Mouse (Mus musculus): ENCODE results near the gene Jag2.
A peak's percentile ranks its signal among the peaks of the same experiment; 100 is the strongest.

The Jag2 gene

GRCm38 (mm10) chr12:112940710-112941109 lies 11.1 kb upstream of the Jag2 start:
- DNase-seq: no peak

DNA sequence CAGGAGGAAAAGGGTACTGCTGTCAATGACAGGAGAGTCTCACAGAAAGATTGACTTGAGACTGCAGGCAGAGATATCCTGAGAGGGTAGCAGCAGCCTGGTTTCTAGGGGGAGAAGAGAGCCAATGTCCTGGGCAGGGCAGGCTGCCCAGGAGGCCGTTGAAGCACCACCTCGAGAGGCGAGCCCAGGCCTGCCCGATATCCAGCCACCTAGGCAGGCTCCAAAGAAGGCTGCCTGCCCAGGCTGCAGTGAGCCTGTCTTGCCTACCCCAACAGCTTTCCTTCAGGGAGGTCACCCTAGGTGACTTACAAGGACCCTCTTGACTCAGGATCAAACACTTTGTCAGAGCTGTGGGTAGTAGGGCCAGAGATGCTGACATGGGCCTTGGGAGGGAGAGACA lies 10.7 kb upstream of the Jag2 start:
- DNase-seq: no peak

DNA sequence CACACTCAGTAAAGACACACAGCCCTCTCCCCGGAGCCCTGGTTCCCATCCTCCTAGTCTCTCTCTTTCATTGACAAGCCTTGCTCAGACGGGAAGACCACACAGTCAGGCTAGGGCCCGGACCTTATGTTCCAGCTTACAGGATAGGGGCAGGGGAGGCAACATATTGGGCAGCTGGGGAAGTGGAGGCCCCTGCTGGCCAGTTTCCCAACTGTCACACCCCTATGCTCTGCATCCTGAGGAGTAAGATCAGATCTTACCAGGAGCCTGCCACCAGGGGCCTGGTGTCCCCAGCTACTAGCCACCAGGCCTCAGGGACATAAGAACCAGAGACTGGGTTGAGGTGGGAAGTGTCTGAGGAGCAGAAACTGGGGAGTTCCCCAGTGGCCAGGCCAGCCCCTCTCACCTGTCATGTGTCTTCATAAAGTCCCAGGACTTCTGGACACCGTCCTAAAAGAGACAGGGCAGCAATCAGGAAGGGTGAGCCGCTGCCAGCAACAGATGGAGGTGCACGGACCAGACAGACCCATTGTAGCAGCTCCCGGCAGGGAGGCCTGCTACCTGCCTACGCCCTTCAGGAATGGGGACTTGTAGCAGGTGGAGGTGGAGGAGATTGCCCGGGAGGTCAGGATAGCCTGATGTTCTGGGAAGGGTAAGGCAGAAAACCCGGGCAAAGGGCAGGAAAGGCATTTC lies 9.4 kb upstream of the Jag2 start:
- no peak for DNase-seq

GRCm38 (mm10) chr12:112938366-112938765 lies 8.8 kb upstream of the Jag2 start:
- DNase-seq: no peak

GRCm38 (mm10) chr12:112937906-112938305 lies 8.3 kb upstream of the Jag2 start:
- DNase-seq: peak; percentile 50

GRCm38 (mm10) chr12:112932647-112933046 lies 3.1 kb upstream of the Jag2 start:
- no peak for DNase-seq

GRCm38 (mm10) chr12:112928401-112929241 lies 955 bp downstream of the Jag2 start:
- peak; percentile 78 for DNase-seq

DNA sequence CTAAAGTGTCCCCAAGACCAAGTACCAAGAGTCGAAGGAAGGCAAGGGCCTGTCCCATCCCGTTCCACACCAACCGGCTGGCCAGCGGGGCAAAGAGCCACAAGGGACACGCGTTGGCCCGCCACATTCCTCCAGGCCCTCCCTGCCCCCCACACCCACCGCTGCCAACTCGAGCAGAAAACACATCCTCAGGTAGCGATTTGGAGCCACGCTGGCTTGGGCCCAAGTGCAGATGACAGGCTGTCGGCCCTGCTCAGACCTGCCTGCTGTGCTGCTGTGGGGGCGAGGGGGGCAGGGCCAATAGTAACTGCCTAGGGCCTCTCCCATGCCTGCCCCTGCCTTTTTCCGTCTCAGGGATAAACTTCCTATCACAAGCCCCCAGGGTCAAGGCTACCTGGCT lies 2.3 kb downstream of the Jag2 start:
- no peak for DNase-seq

DNA sequence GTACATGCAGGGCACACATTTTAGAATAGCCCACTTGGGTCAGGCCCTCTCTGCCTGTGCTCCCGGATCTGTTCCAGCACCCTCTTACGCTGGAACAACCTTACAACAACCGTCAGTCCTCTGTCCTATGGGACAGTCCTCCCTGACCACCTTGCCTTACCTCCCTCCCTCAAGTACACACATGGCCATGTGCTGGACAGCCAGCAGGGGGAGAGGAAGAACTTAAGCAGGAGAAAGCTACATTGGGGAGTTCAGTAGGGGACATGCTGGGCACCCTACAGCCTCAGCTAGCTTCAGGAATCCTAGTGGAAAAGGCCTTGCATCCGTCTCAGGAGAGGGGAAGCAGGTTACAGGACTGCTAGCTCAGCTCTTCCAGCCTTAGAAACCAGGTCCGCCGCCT lies 3.6 kb downstream of the Jag2 start:
- DNase-seq: no peak

DNA sequence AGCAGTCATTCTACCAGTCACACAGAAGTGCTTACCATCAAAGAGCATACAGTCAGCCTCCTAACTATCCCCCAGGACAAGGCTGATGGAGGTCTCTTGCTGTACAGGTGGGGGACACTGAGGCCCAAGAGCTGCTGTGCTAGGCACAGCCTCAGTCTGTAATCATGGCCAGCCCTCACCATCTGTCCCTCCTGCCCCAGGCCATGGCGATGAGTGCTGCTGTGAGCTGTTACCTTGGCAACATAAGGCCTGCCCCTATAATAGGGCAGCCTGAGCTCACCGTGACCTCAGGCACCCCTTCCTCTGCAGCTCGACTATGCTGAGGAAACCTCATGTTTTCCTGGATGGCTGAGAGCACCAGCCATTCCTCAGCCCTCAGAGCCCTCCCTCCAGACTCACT lies 7.0 kb downstream of the Jag2 start:
- DNase-seq: no peak

DNA sequence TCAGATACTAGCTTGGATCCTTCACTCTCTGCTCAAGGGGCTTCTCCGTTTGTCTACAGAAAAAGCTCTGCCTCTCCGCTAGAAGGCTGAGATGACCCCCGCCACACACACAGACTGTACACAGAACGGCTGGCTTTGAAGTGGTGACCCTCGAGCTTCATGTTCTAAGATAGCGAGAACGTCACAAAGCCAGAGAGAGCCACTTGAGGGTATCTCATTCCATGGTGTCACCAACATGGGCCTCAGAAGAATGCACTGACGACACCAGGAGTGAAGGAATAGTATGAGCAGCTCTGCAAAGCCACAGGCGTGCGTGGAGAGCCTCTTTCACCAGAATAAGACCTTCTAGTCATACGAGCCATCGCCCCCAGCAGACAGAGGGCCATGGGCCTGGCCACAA lies 8.1 kb downstream of the Jag2 start:
- DNase-seq: no peak

DNA sequence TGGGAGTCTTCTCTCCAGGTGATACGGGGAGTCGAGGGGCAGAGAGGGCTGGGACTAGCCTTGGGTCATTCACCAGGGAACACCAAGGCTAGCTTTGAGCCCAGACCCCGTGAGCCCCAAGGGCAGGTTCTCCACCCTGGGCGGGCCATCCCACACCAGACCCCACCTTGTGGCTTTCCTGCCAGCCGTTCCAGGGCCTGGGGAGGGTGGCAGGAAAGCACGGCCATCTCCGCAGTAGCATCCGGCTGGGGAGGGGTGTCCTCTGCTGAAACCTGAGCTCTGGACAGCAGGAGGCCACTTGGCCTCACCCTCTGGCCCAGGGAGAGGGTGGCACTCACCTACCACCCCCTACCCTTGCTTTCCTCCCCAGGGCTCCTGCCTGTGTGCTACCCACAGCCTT lies 11.7 kb downstream of the Jag2 start:
- DNase-seq: no peak

DNA sequence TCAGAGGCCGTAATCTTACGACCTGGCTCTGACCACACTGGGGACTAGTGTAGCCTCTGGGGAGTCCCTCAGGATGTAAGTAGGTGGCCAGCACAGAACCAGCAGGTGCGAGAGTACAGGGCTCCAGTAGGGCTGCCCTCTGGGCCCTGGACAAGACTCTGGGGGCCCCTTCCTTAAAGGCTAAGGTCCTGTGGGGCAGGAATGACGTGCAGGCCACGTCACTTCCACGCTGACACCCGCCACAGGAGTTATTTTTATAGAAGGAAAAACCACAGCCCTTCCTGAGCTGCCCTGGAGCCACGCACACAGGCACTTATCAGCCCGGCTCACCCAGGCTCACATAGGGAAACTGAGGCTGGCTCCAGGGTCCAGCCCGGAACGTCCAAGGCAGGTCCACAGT lies 12.1 kb downstream of the Jag2 start:
- no peak for DNase-seq

DNA sequence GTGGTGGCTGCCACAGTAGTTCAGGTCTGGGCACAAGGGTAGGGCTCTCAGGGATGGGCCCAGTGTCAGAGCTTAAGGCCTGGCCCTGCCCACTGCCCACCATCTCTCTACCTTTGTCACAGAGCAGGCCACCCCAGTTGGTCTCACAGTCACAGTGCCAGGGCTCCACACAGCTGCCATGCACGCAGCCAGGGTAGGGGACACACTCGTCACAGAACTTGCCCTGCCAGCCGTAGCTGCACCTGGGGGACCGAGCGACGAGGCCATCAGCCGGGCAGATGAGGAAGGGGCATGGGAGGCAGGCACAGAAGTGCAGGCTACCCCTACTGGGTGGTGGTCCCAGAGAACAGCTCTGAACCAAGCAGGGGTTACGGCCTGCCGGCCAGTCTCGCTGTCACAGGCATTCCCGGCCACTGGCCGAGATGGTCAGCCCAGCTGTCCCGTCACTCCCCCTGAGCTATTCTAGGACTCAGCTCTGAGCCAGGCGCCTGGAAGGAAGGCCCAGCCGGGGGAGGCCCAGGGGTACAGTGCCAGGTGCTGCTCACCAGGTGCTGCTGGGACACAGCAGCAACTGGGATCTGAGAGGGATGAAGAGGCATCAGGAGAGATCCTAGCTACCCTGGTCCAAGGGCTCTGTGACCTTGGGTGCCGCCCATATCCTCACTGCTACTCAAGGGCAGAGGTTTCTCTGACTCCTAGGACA lies 12.7 kb downstream of the Jag2 start:
- no peak for DNase-seq

DNA sequence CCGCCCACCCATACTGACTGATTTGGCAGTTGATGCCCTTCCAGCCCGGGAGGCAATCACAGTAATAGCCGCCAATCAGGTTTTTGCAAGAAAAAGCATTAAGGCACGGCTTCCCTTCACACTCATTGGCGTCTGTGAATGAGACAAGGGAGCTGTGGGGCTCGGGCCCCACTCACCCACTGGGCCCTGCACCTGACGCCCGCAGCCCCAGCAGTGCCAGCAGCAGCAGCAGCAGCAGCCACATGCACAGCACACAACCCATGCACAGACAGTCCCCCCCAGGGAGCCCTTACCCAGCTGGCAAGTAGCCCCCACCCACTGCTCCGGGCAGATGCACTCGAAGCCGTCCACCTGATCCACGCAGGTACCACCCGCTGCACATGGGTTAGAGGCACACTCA lies 14.0 kb downstream of the Jag2 start:
- no peak for DNase-seq

- no peak for DNase-seq
Measured at GRCm38 (mm10) chr12:112914527-112914926, 15.0 kb downstream of the Jag2 start.

DNA sequence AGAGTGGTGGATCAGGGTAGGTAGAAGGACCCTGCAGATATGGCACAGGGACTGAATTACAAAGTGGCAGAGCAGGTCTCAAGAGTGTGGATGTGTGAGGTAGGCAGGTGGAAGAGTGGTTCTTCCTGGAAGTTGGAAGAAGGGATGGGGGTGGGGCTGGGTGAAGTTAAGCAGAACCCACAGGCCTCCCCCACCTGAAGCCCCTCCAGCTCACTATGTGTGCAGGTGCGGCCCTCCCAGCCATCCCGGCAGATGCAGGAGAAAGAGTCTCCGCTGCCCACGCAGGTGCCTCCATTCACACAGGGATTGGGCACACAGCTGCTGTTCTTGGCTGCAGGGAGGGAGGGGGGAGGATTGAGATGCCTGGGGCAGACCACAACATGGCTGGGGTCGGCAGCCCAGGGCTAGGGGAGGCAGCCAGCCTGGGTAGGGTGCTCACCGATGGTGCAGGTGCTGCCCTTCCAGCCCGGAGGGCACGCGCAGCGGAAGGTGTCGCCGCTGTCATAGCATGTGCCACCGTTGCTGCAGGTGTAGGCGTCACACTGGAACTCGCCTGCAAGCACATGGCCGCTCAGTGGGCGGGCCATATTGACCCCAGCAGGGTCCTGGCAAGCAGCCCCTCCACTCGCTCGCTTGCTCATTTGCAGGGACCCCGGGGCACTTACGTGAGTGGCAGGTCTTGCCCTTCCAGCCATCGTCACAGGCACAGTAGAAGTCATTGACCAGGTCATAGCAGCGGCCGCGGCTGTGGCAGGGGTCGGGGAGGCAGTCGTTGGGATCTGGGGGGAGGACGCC lies 16.4 kb downstream of the Jag2 start:
- no peak for DNase-seq

- DNase-seq: no peak
Measured at GRCm38 (mm10) chr12:112911701-112912100, 17.9 kb downstream of the Jag2 start.

DNA sequence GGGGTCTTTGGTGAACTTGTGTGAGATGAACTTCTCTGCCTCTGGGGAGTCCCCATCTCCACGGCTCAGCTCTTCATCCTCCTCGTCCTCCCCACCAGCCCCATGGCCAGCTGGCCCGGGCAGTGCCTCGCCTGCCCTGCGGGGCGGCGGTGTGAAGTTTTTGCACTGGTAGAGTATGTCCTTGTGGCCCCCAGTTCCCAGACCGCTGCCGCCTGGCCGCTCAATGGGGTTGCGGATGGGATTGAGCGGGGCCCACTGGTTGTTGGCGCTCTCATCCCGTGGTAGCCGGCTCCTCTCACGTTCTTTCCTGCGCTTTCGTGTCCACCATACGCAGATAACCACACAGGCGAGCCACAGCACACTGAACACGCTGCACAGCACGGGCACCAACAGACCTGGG lies 20.6 kb downstream of the Jag2 start:
- DNase-seq: no peak

GRCm38 (mm10) chr12:112905001-112905400 lies 24.6 kb downstream of the Jag2 start:
- DNase-seq: no peak

GRCm38 (mm10) chr12:112903941-112904340 lies 25.6 kb downstream of the Jag2 start:
- no peak for DNase-seq

DNA sequence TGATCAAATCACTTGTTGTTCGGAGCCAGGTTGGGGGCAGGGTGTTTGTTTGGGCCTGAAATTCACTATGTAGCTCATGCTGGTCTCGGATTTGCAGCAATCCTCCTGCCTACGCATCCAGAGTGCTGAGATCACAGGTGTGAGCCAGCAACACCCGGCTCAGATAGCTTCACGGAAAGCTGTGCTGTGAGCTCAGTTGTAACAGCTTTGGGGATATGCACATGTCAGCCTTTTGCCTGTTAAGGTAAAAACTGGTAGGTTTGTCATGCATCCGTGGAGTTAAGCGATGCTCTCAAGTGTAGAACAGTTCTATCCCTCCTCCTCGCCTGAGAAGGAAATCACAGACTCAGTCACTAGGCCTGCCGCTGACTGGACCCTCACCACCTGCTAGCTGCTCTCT lies 28.9 kb downstream of the Jag2 start:
- DNase-seq: peak; percentile 65

GRCm38 (mm10) chr12:112898960-112899359 lies 30.6 kb downstream of the Jag2 start:
- DNase-seq: no peak

All from right cerebral cortex, postnatal 25 days (tissue).